Mouse (Mus musculus) liver, embryonic 14.5 days (tissue): Measurements from ENCODE around the gene Olfr718-ps1.

ENCODE experiments used
- CTCF ChIP-seq: IDR thresholded peaks from 2 replicates; pipeline ENCODE4 v1.5.1; 2016; ENCODE audit warnings: antibody characterized with exemption, low read depth, control low read depth
- EP300 ChIP-seq: IDR thresholded peaks from 2 replicates; pipeline ENCODE4 v1.6.1; 2016; ENCODE audit warnings: antibody characterized with exemption, low read depth

DNA sequence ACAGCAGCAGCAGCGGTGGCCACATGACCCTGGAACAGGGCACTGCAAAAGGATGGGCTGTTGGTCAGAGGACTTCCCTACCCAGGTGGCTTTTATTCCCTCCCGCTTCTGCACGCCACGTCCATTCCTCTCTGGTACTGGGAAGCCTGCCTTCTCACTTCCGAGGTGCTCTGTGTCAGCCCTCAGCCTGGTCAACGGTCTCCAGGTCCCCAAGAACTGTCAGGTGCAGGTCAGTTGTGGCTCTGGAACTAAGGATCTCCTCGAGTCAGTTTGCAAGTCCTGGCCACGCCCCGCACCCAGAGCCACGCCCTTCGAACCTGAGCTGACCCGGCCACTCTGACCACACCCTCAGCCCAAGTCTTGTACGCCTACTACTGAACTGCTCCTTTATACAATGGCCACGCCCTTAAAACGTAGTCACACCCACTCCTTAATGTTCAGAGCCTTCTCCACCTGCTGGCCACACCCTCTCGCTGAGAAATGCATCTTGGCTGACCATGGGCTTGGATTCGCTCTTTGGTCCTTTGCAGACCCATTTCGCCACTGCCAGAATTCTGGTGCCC, 18.2 kb upstream of the Olfr718-ps1 start:
- TF ChIP-seq CTCF = no peak
- TF ChIP-seq EP300 = no peak
